Mouse (Mus musculus) layer of hippocampus, adult 9-10 months (tissue): Measurements from ENCODE around the gene 2610042L04Rik.
"Not testable (repeated sequence)": the region's sequence is repeated elsewhere in the genome, so short reads cannot be mapped to it uniquely, and the experiment has no call there.

Experiments used
- DNase-seq: peaks from one replicate; pipeline ENCODE4 v3.0.0; 2022; ENCODE audit warnings: low spot score

2610042L04Rik gene

DNA sequence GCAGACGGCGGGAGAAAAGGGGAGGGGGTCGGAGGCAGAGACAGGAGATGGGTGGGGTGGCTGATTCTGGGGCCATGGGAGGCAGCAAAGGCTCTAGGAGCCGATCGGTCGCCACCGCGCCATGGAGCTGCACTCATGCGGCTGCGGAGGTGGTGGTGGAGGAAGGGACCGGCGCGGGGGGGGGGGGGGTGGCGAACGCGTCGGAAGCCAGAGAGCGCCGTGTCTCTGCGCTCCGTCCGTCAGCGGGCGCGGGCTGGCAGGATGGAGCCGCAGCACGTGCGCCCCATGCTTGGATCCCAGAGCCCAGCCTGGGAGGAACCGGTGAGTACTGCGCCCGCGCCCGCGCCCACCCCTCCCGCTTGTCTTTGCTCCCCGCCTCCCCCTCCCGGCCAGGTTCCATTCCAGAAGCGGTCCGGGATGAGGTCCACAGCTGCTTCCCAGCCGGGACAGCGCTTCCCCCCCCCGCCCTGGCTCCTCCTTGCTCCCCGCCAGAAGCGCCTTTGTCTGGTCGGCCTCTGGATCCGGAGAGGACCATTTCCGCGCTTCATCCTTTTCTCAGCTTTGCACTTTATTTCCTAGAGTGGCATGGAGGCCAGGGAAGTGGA, at the start of gene 2610042L04Rik:
TSS of gene 2610042L04Rik (plus strand) at position 288 of the 605 bp plus-strand sequence.
- DNase-seq = not testable (repeated sequence)

DNA sequence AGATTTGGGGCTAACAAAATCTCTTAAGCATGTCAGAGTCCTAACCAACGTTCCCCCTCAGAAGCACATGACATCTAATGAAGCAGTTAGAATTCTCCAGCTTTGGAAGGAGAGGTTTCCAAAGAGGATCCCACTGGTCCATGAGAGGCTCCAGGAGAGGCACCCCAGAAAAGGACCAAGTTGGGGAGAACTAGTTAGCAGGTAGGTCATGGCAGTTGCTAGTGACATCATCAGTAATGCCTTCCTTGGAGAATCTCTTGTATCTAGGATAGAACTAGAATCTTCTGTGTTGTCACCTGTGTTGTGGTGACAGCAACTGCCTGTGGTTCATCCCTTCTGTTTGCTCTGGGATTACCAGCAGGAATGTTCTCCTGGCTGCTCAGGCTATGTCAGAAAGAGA, 17.6 kb upstream of the 2610042L04Rik start, which contains the start of gene Gm3149:
TSS of gene Gm3149 (plus strand) at position 301 of the 400 bp plus-strand sequence.
- not testable (repeated sequence) for DNase-seq

DNA sequence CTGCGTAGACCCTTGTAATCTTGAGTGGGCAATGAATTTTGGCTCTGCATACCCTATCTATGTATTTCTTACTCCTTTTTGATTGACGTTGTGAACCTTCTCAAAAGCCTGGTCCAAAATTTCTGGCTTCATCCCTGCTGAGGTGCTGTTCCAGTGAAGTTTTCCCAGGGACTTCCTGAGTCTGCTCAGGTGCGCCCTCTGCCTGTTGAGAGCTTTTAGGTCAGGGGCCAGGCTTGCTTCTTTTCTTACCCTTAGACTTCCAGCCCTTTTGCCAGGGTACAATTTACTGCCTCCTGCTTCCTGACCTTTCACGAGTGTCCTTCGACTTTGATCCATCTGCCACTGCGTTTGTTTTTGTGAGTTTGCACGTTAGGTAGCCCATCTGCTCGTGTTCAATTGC, 943 bp downstream of the 2610042L04Rik start:
- DNase-seq = peak; percentile 5

DNA sequence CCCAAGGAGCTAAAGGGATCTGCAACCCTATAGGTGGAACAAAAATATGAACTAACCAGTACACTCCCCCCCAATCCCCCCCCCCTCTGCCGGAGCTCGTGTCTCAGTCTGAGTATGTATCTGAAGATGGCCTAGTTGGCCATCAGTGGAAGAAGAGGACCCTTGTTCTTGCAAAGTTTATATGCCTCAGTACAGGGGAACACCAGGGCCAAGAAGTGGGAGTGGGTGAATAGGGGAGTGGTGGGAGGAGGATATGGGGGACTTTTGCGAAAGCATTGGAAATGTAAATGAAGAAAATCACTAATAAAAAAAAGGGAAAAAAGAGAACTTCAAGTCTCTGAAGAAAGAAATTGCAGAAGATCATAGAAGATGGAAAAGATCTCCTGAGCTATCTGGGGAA, 34.4 kb downstream of the 2610042L04Rik start:
- DNase-seq = not testable (repeated sequence)

DNA sequence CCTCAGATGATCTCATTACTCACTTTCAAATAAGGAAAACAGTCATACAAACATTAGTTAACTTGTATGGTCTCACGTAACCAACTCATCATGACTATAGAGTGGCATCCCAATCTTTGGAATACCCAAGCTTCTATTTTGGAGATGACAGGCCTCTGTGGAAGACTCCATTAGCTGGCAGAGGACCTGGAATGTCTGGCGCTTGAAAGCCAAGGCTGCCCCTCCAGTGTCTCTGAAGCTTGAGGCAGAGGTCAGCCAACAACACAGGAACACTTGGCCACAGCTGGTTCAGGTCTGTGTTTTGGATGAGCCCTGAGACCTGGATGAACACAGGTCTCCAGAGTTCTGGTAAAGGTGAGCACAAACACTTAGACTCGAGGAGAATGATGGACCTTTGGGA, 35.1 kb downstream of the 2610042L04Rik start:
- DNase-seq = not testable (repeated sequence)

DNA sequence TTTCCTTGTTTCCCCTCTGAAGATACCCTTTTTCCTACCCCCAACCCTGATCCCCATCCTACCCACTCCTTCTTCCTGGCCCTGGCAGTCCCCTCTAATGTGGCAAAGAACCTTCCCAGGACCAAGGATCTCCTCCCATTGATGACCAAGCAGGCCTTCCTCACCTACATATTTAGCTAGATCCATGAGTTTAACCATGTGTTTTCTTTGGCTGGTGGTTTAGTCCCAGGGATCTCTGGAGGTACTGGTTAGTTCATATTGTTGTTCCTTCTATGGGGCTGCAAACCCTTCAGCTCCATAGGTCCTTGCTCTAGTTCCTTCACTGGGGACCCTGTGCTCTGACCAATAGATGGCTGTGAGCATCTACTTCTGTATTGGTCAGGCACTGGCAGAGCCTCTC, 43.3 kb downstream of the 2610042L04Rik start:
- not testable (repeated sequence) for DNase-seq

DNA sequence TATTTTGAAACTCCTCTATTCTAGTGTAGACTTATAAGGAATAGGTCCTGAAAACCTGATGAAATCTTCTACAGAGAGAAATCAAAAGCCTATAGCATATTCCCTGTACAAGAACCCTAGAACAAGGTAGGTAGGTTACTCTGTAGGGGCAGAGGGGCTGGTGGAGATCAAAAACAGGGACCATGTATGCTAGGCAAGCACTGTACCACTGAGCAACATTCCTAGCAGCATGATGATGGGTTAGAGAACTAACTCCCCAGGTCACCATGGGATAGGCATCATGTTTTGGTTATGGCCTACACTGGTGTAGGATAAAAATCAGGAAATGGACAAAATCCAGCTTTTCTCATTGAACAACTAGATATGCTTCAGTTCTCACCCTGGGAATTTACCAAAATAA, 51.0 kb downstream of the 2610042L04Rik start:
- DNase-seq = not testable (repeated sequence)

DNA sequence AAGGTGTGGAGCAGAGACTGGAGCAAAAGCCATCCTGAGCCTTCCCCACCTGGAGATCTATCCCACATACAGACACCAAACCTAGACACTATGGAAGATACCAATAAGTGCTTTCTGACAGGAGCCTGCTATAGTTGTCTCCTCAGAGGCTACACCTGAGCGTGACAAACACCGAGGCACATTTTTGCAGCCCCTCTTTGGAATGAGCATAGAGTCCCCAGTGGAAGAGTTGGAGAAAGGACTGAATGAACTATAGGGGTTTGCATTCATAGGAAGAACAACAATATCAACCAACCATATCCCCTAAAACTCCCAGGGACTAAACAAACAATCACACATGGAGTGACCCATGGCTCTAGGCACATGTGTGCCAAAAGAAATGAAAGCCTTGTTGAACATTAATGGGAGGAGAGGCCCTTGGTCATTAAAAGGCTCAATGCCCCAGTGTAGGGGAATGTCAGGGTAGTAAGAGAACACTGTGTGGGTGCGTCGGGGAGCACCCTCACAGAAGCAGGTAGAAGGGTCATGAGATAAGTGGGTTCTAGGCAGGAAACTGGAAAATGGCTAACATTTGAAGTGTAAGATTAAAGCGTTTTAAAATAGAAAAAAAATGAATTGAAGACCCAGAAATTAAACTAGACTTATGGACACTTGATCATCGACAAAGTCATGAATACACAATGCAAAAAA, 58.4 kb downstream of the 2610042L04Rik start:
- DNase-seq = not testable (repeated sequence)

DNA sequence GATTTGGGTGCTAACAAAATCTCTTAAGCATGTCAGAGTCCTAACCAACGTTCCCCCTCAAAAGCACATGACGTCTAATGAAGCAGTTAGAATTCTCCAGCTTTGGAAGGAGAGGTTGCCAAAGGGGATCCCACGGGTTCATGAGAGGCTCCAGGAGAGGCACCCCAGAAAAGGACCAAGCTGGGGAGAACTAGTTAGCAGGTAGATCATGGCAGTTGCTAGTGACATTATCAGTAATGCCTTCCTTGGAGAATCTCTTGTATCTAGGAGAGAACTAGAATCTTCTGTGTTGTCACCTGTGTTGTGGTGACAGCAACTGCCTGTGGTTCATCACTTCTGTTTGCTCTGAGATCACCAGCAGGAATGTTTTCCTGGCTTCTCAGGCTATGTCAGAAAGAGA, 62.7 kb downstream of the 2610042L04Rik start, which contains the start of gene Gm3159:
TSS of gene Gm3159 (plus strand) at position 301 of the 400 bp plus-strand sequence.
- DNase-seq = not testable (repeated sequence)

DNA sequence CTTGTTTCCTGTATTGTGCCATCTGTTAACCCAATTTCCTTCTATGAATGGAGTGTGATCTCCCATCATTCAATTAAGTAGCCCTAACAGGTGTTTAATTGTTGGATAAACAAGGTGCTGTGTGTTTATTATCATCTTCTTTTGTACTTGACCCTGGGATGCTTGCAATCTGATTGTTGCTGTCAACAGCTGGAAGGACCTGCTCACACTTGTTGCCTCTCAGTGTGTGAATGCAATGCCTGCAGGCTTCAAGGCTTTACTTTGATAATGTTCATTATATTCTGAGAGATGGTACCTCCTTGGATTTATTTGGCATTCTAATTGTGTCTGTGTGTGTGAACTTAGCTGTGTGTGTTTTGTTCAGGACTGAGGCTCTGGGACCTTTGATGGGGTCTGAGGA, 64.1 kb downstream of the 2610042L04Rik start:
- DNase-seq = not testable (repeated sequence)

DNA sequence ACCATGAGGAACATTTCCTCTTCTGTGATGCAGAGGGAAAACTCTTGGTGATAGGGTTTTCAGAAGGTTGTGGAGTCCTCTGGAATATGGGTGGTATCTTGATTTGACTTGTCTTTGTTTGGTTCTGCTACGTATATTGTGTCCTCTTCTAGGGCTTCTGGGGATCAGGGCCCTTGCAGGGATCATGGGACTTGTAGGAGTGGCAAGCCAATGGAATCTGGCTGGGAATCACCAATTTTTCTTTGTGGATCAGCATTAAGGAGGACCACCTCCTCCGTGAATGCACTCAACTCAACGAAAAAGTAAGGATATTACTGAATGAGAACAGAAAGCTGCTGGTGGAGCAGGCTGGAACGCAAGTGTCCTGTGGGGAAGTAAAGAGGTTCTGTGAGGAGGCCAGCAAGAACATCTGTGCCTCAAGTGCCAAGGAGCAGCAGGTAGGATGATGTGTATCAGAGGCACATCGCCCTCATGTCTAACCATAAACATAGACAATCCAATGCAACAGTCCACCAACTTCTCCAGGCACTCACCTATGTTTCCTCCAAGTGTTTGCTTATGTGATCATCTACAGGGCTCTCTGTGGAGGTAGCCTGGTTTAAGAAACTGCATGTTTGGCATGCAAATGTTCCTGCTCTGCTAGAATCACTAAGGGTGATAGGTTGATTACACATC, 65.7 kb downstream of the 2610042L04Rik start:
- DNase-seq = not testable (repeated sequence)

DNA sequence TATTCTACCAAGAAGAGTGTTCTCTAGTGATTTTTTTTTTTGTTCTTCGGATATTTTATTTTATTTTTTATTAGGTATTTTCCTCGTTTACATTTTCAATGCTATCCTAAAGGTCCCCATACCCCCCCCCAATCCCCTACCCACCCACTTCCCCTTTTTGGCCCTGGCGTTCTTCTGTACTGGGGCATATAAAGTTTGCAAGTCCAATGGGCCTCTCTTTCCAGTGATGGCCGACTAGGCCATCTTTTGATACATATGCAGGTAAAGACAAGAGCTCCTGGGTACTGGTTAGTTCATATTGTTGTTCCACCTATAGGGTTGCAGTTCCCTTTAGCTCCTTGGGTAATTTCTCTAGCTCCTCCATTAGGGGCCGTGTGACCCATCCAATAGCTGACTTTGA, 66.7 kb downstream of the 2610042L04Rik start:
- DNase-seq = not testable (repeated sequence)

DNA sequence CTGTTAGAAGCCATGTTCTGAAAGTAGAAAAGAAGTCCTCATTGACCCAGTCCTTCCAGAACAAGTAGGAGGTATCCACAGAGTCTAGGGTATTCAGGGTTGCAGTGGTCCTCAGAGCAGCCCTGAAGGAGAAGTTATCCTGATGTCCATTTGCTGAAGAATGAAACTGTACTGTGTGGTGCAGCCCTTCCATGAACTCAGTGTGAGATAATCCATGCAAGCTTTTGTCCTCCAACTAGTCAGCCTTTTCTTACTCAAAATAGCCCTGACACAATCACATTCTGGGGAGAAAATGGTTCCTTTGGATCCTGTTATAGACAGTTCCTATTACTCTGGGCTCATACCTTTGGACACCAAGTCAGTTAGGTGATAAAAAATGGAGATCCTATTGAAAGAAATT, 69.3 kb downstream of the 2610042L04Rik start:
- DNase-seq = not testable (repeated sequence)
